Mouse (Mus musculus): ENCODE measurements around the gene Clmn. TPM values are rescaled to one million over a fixed set of nuclear protein-coding genes. Genes with fewer than 3 reads are reported as not detected.
"Not testable (repeated sequence)": the region's sequence is repeated elsewhere in the genome, so short reads cannot be mapped to it uniquely, and the experiment has no call there.

Clmn gene
- polyA plus RNA-seq, 1 experiment from 2014 or later: 3.8 TPM

GRCm38 (mm10) chr12:104742247-104742646 lies 122.6 kb downstream of the Clmn start:
- Histone ChIP-seq H3K27ac (0 out of 2 replicates have a peak overlapping the region, but pooled peaks have one; percentile 10), H3K9me3 (no peaks in the 10 kb centered on the region), H3K27me3 (no peaks in the 10 kb centered on the region), H3K36me3 (peaks cover 7% of the 10 kb centered on the region), H3K4me2 (replicated peaks) (no peak overlapping the region), H3K9ac (no peak overlapping the region), H3K4me1 (peaks cover 51% of the 10 kb centered on the region), H3K4me3 (no peak overlapping the region)
- ATAC-seq (ENCODE audit: low FRiP score, low read depth): no peak
- 83% methylated on average over 6 of the region's 6 CpGs for WGBS

DNA sequence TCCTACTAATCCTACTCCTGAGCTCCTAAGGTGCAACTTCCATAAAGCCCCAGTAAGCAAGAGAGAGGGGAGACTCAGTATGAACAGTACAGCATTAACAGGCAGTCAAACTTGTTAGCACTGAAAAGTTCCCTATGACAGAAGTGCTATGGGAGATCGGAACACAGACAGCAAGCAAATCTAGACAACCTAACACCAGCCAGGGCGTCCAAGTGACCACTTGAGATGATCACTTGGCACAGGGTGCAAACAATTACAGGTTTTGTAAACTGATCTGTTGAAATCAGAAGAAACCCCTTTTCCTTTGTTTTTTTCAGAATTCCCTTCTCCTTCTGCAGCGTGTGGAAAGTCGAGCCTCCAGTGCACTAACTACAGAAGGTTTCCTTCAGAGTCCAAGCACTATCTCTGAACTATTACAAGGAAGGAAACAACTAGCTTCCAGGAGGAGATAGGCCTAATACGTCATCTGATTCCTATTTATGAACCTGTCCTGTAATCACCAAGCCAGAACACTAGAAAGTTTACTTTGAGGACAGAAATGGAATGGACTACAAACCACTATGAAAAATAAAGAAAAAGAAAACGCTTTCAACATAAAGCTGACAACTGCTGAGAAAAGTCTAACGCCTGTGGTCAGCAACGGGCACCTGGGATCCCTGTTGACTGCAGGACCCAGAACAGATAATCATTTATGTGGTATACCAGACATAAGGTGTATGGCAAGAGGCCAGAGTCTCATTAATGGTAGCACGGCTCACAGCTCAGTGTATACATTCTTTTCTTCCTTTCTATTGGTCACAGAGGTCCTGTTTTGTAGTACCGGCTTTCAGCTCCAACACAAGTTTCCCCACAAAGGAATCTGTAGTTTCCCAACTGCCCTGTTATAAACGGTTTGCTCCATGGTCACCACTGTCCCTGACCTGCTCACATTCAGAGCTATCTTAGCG lies 123.8 kb downstream of the Clmn start:
- 50% methylated on average over 12 of the region's 12 CpGs for WGBS
- Histone ChIP-seq H3K9me3 (no peaks in the 10 kb centered on the region), H3K36me3 (peaks cover 13% of the 10 kb centered on the region), H3K27ac (0 out of 2 replicates have a peak overlapping the region, but pooled peaks have one; percentile 6), H3K27me3 (no peaks in the 10 kb centered on the region), H3K9ac (no peak overlapping the region), H3K4me2 (replicated peaks) (peak overlapping the region; percentile 14; the same call in 1 of the 2 replicates), H3K4me1 (peaks cover 49% of the 10 kb centered on the region), H3K4me3 (no peak overlapping the region)
- ATAC-seq (ENCODE audit: low FRiP score, low read depth): no peak

DNA sequence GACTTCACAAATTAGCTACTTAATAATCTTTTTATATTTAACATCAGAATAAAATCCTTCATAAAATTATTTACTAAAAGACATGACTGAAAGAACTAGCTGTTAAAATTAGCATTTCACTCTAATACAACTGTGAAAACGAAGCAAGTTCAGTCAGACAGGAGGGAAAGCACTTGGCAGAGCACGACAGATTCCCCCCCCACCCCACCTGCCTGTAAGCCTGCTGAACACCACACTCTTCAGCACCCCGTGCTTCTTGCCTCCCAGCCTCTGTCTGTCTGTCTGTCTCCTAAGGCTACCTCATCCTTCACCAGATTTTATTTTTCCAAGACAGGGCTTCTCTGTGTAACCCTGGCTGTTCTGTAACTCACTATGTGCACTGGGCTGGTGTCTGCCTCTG lies 125.9 kb downstream of the Clmn start:
- 45% methylated on average over 3 of the region's 3 CpGs for WGBS
- no peak overlapping the region for H3K9ac ChIP-seq
- peaks cover 26% of the 10 kb centered on the region for H3K36me3 ChIP-seq
- H3K27me3 ChIP-seq: no peaks in the 10 kb centered on the region
- no peak overlapping the region for H3K27ac ChIP-seq
- no peak for ATAC-seq (ENCODE audit: low FRiP score, low read depth)
- no peak overlapping the region for H3K4me3 ChIP-seq
- no peaks in the 10 kb centered on the region for H3K9me3 ChIP-seq
- no peak overlapping the region for H3K4me2 ChIP-seq (replicated peaks)
- peaks cover 49% of the 10 kb centered on the region for H3K4me1 ChIP-seq

DNA sequence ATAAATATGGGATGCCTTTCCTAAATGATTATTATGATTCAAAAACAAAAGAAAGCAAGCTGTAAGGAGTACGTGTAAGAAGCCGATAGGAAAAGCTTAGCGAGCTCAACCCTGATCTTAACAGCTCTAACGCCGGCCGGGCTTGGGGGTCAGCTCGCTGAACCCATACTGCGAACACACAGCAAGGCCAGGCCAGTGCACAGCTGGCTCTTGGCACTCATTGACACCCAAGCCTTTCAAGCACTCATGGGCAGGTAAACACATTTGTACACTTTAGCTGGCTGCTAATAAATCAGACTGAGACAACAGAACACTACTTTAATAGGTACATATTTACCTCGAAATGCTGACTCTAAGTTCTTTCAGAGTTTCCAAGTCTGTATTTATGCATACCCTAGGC lies 126.4 kb downstream of the Clmn start:
- no peak overlapping the region for H3K9ac ChIP-seq
- H3K4me3 ChIP-seq: no peak overlapping the region
- no peak overlapping the region for H3K4me2 ChIP-seq (replicated peaks)
- peaks cover 45% of the 10 kb centered on the region for H3K4me1 ChIP-seq
- no peak overlapping the region for H3K27ac ChIP-seq
- 41% methylated on average over 9 of the region's 9 CpGs for WGBS
- ATAC-seq (ENCODE audit: low FRiP score, low read depth): no peak
- peaks cover 26% of the 10 kb centered on the region for H3K36me3 ChIP-seq
- H3K9me3 ChIP-seq: no peaks in the 10 kb centered on the region
- H3K27me3 ChIP-seq: no peaks in the 10 kb centered on the region

DNA sequence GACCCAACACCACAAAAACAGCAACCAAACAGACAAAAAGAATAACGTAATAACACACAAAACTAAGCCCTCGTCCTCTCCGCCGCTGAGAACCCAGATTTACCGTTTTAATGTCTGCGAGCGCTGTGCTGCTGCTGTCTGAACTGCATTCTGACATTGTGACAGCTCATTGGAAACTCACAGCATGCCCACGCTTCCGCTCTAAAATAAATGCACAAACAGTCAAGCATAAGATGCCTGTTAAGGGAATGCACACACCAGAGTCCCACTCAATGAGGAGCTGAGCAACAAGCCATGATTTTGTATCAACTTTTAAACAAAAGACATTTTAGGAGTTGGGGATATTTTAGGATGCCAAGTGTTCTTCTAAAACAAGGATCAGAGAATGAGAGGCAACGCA lies 127.2 kb downstream of the Clmn start:
- H3K4me2 ChIP-seq (replicated peaks): no peak overlapping the region
- H3K9ac ChIP-seq: no peak overlapping the region
- H3K27ac ChIP-seq: no peak overlapping the region
- no peaks in the 10 kb centered on the region for H3K9me3 ChIP-seq
- 81% methylated on average over 10 of the region's 10 CpGs for WGBS
- no peaks in the 10 kb centered on the region for H3K27me3 ChIP-seq
- H3K4me1 ChIP-seq: peaks cover 45% of the 10 kb centered on the region
- no peak for ATAC-seq (ENCODE audit: low FRiP score, low read depth)
- no peak overlapping the region for H3K4me3 ChIP-seq
- peaks cover 33% of the 10 kb centered on the region for H3K36me3 ChIP-seq

- H3K36me3 ChIP-seq: peaks cover 46% of the 10 kb centered on the region
- H3K4me2 ChIP-seq (replicated peaks): no peak overlapping the region
- 46% methylated on average over 3 of the region's 3 CpGs for WGBS
- H3K27me3 ChIP-seq: no peaks in the 10 kb centered on the region
- no peak for ATAC-seq (ENCODE audit: low FRiP score, low read depth)
- peaks cover 35% of the 10 kb centered on the region for H3K4me1 ChIP-seq
- no peak overlapping the region for H3K27ac ChIP-seq
- no peak overlapping the region for H3K9ac ChIP-seq
- H3K4me3 ChIP-seq: no peak overlapping the region
- no peaks in the 10 kb centered on the region for H3K9me3 ChIP-seq
Observed at GRCm38 (mm10) chr12:104735993-104736395, 128.9 kb downstream of the Clmn start.

GRCm38 (mm10) chr12:104733165-104733564 lies 131.7 kb downstream of the Clmn start:
- ATAC-seq (ENCODE audit: low FRiP score, low read depth): no peak
- peaks cover 71% of the 10 kb centered on the region for H3K36me3 ChIP-seq
- H3K4me2 ChIP-seq (replicated peaks): no peak overlapping the region
- no peaks in the 10 kb centered on the region for H3K27me3 ChIP-seq
- no peak overlapping the region for H3K4me3 ChIP-seq
- no peak overlapping the region for H3K9ac ChIP-seq
- no peak overlapping the region for H3K27ac ChIP-seq
- H3K9me3 ChIP-seq: no peaks in the 10 kb centered on the region
- peaks cover 15% of the 10 kb centered on the region; the same call in 1 of the 2 replicates for H3K4me1 ChIP-seq

- Histone ChIP-seq H3K9me3 (no peaks in the 10 kb centered on the region), H3K36me3 (peaks cover 78% of the 10 kb centered on the region), H3K4me1 (0 out of 2 replicates have a peak, but pooled peaks cover 11% of the 10 kb centered on the region), H3K4me3 (no peak overlapping the region), H3K4me2 (replicated peaks) (no peak overlapping the region), H3K27ac (no peak overlapping the region), H3K9ac (no peak overlapping the region), H3K27me3 (no peaks in the 10 kb centered on the region)
- no peak for ATAC-seq (ENCODE audit: low FRiP score, low read depth)
- WGBS: 83% methylated on average over 3 of the region's 3 CpGs
Observed at GRCm38 (mm10) chr12:104731782-104732181, 133.1 kb downstream of the Clmn start.

DNA sequence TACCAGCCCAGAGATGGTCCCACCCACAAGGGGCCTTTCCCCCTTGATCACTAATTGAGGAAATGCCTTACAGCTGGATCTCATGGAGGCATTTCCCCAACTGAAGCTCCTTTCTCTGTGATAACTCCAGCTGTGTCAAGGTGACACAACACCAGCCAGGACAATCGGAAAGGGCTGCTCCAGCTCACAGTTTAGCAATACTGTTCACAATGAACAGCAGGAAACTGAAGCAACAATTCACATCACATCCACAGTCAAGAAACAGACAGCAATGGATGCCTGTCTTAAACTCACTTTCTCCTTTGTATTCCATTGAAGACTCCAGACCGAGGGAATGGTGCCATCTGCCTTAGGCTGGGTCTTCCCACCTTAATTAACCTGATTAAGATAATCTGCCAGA lies 138.4 kb downstream of the Clmn start:
- not testable (repeated sequence) for H3K4me1 ChIP-seq; H3K4me3 ChIP-seq; ATAC-seq (ENCODE audit: low FRiP score, low read depth); H3K9me3 ChIP-seq; H3K27me3 ChIP-seq; H3K4me2 ChIP-seq (replicated peaks); H3K27ac ChIP-seq; H3K9ac ChIP-seq
- 69% methylated on average over 2 of the region's 2 CpGs for WGBS
- H3K36me3 ChIP-seq: peaks cover 84% of the 10 kb centered on the region

DNA sequence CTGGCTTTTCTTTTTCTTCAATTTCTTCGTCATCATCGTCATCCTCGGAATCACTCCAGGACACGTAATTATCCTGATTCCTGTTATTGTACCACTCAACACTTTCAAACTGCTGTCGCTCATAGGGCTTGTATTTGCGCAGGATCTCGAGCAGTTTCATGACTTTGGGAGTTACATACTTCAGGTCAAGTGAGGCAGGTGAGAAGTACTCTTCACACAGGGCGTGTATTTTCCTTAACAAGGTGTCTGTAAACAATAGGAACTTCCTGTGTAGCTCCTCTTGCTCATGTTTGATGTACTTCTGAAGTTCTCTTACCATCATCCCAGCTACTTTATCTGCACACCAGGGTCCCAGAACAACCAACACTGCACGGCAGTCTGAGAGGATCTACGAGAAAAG lies 142.8 kb downstream of the Clmn start:
- H3K4me1 ChIP-seq: peaks cover 30% of the 10 kb centered on the region
- no peak overlapping the region for H3K4me3 ChIP-seq
- no peaks in the 10 kb centered on the region for H3K27me3 ChIP-seq
- H3K4me2 ChIP-seq (replicated peaks): no peak overlapping the region
- no peaks in the 10 kb centered on the region for H3K9me3 ChIP-seq
- no peak overlapping the region for H3K9ac ChIP-seq
- H3K36me3 ChIP-seq: peaks cover 67% of the 10 kb centered on the region
- no peak for ATAC-seq (ENCODE audit: low FRiP score, low read depth)
- no peak overlapping the region for H3K27ac ChIP-seq
- WGBS: 92% methylated on average over 10 of the region's 10 CpGs

GRCm38 (mm10) chr12:104721011-104721410 lies 143.9 kb downstream of the Clmn start:
- ATAC-seq (ENCODE audit: low FRiP score, low read depth): no peak
- H3K9ac ChIP-seq: no peak overlapping the region
- no peak overlapping the region for H3K4me2 ChIP-seq (replicated peaks)
- H3K9me3 ChIP-seq: no peaks in the 10 kb centered on the region
- H3K4me1 ChIP-seq: peaks cover 39% of the 10 kb centered on the region
- no peak overlapping the region for H3K27ac ChIP-seq
- 43% methylated on average over 3 of the region's 3 CpGs for WGBS
- H3K4me3 ChIP-seq: no peak overlapping the region
- H3K36me3 ChIP-seq: peaks cover 66% of the 10 kb centered on the region
- H3K27me3 ChIP-seq: no peaks in the 10 kb centered on the region

GRCm38 (mm10) chr12:104718956-104719355 lies 145.9 kb downstream of the Clmn start:
- H3K4me2 ChIP-seq (replicated peaks): no peak overlapping the region
- no peak overlapping the region for H3K27ac ChIP-seq
- WGBS: 77% methylated on average over 5 of the region's 5 CpGs
- no peak for ATAC-seq (ENCODE audit: low FRiP score, low read depth)
- H3K27me3 ChIP-seq: no peaks in the 10 kb centered on the region
- no peak overlapping the region for H3K4me3 ChIP-seq
- H3K36me3 ChIP-seq: peaks cover 75% of the 10 kb centered on the region
- H3K4me1 ChIP-seq: peaks cover 44% of the 10 kb centered on the region
- no peak overlapping the region for H3K9ac ChIP-seq
- H3K9me3 ChIP-seq: no peaks in the 10 kb centered on the region

All from limb, embryonic 13.5 days (tissue).